Mouse (Mus musculus): ENCODE results near the gene OR5BS1P. TPM values are rescaled to one million over a fixed set of nuclear protein-coding genes. Genes with fewer than 3 reads are reported as not detected.
"Not testable (repeated sequence)": the region's sequence is repeated elsewhere in the genome, so short reads cannot be mapped to it uniquely, and the experiment has no call there.

Gene OR5BS1P
- not detected in 2 replicates for polyA plus RNA-seq (2016; fragmentation: Nextera tagmentation; extraction: Ambion mirVana)

GRCm38 (mm10) chr15:98469596-98469995 lies at the start of gene OR5BS1P:
OR5BS1P (plus strand) TSS chr15:98469896.
- H3K27me3 ChIP-seq (replicated peaks), result no peaks in the 10 kb centered on the region
- H3K27ac ChIP-seq, result no peak within 1 kb of the TSS
- no peaks in the 10 kb centered on the region for H3K36me3 ChIP-seq
- H3K9me3 ChIP-seq, result no peaks in the 10 kb centered on the region
- WGBS, result 91% methylated on average over 4 of the region's 4 CpGs
- no peak within 1 kb of the TSS for H3K4me2 ChIP-seq (replicated peaks)
- H3K4me3 ChIP-seq, result no peak within 1 kb of the TSS
- ATAC-seq (ENCODE audit: low FRiP score, low read depth), result no peak
- no peak within 1 kb of the TSS for H3K9ac ChIP-seq
- no peaks in the 10 kb centered on the region for H3K4me1 ChIP-seq

GRCm38 (mm10) chr15:98420897-98421296 lies 48.8 kb upstream of the OR5BS1P start:
- no peak overlapping the region for H3K4me2 ChIP-seq (replicated peaks)
- no peaks in the 10 kb centered on the region for H3K27me3 ChIP-seq (replicated peaks)
- no peaks in the 10 kb centered on the region for H3K36me3 ChIP-seq
- H3K9ac ChIP-seq, result no peak overlapping the region
- ATAC-seq (ENCODE audit: low FRiP score, low read depth), result no peak
- no peak overlapping the region for H3K4me3 ChIP-seq
- H3K27ac ChIP-seq, result no peak overlapping the region
- no peaks in the 10 kb centered on the region for H3K9me3 ChIP-seq
- peaks cover 11% of the 10 kb centered on the region for H3K4me1 ChIP-seq
- 81% methylated on average over 4 of the region's 4 CpGs for WGBS

GRCm38 (mm10) chr15:98424326-98424725 lies 45.4 kb upstream of the OR5BS1P start:
- no peaks in the 10 kb centered on the region for H3K27me3 ChIP-seq (replicated peaks)
- H3K4me2 ChIP-seq (replicated peaks), result no peak overlapping the region
- H3K9ac ChIP-seq, result no peak overlapping the region
- no peak for ATAC-seq (ENCODE audit: low FRiP score, low read depth)
- no peaks in the 10 kb centered on the region for H3K9me3 ChIP-seq
- peaks cover 11% of the 10 kb centered on the region for H3K4me1 ChIP-seq
- no peak overlapping the region for H3K27ac ChIP-seq
- H3K4me3 ChIP-seq, result no peak overlapping the region
- 66% methylated on average over 14 of the region's 14 CpGs for WGBS
- no peaks in the 10 kb centered on the region for H3K36me3 ChIP-seq

- no peaks in the 10 kb centered on the region for H3K36me3 ChIP-seq
- no peak overlapping the region for H3K4me3 ChIP-seq
- H3K4me1 ChIP-seq, result peaks cover 11% of the 10 kb centered on the region
- H3K4me2 ChIP-seq (replicated peaks), result no peak overlapping the region
- no peaks in the 10 kb centered on the region for H3K27me3 ChIP-seq (replicated peaks)
- no peak for ATAC-seq (ENCODE audit: low FRiP score, low read depth)
- no peak overlapping the region for H3K27ac ChIP-seq
- 62% methylated on average over 6 of the region's 6 CpGs for WGBS
- H3K9ac ChIP-seq, result no peak overlapping the region
- H3K9me3 ChIP-seq, result no peaks in the 10 kb centered on the region
These were observed 44.9 kb upstream of the OR5BS1P start for GRCm38 (mm10) chr15:98424753-98425152.

DNA sequence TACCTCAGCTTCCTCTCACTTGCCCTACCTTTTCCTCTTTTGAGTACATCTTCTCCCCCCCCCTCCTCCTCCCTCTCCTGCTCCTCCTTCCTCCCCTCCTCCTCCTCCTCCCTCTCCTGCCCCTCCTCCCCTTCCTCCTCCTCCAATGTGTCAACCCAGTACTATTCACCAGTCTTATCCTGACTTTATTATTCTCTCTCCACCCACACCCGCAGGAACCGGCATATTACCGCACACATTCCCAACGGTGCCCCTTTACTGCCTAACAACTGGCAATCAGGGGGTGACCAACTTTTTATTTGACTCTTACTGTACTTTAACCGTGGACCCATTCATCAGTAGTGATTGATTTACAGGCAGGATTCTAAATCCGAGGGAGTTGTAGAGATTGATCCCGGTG lies 44.5 kb upstream of the OR5BS1P start:
- Histone ChIP-seq H3K4me1 (peaks cover 11% of the 10 kb centered on the region), H3K9ac (no peak overlapping the region), H3K27me3 (replicated peaks) (no peaks in the 10 kb centered on the region), H3K36me3 (no peaks in the 10 kb centered on the region), H3K27ac (no peak overlapping the region), H3K9me3 (no peaks in the 10 kb centered on the region), H3K4me2 (replicated peaks) (no peak overlapping the region), H3K4me3 (no peak overlapping the region)
- WGBS, result 17% methylated on average over 7 of the region's 7 CpGs
- no peak for ATAC-seq (ENCODE audit: low FRiP score, low read depth)

GRCm38 (mm10) chr15:98430925-98431324 lies 38.8 kb upstream of the OR5BS1P start, which contains the start of gene Olfr282:
Olfr282 (plus strand) TSS chr15:98431225.
- WGBS, result 80% methylated on average over 5 of the region's 5 CpGs

GRCm38 (mm10) chr15:98444561-98444960 lies 25.1 kb upstream of the OR5BS1P start:
- H3K27me3 ChIP-seq (replicated peaks), result no peaks in the 10 kb centered on the region
- no peaks in the 10 kb centered on the region for H3K36me3 ChIP-seq
- H3K27ac ChIP-seq, result no peak overlapping the region
- ATAC-seq (ENCODE audit: low FRiP score, low read depth), result no peak
- no peak overlapping the region for H3K4me3 ChIP-seq
- no peaks in the 10 kb centered on the region for H3K4me1 ChIP-seq
- 74% methylated on average over 3 of the region's 3 CpGs for WGBS
- H3K9me3 ChIP-seq, result no peaks in the 10 kb centered on the region
- no peak overlapping the region for H3K4me2 ChIP-seq (replicated peaks)
- H3K9ac ChIP-seq, result no peak overlapping the region

More at GRCm38 (mm10) chr15:98430925-98431324, 38.8 kb upstream of the OR5BS1P start, which contains the start of gene Olfr282:
- not testable (repeated sequence) for H3K4me2 ChIP-seq (replicated peaks); H3K9me3 ChIP-seq; H3K36me3 ChIP-seq; H3K27ac ChIP-seq; H3K9ac ChIP-seq; H3K4me1 ChIP-seq; ATAC-seq (ENCODE audit: low FRiP score, low read depth); H3K4me3 ChIP-seq; H3K27me3 ChIP-seq (replicated peaks)

DNA sequence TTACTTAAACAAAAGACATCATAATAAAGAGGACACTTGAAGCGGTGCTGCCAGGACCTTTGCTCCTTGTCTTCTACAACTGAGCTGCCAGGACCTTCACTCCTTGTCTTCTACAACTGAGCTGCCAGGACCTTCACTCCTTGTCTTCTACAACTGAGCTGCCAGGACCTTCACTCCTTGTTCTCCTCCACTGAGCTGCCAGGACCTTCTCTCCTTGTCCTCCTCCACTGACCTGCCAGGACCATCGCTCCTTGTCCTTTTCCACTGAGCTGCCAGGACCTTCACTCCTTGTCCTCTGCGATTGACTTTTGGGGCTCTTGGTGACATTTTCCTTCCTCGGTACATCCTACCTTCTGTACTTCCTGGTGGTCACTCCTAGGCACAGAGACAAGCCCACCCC lies 21.2 kb upstream of the OR5BS1P start:
- H3K4me1 ChIP-seq, result no peaks in the 10 kb centered on the region
- no peak overlapping the region for H3K4me3 ChIP-seq
- H3K27ac ChIP-seq, result no peak overlapping the region
- H3K27me3 ChIP-seq (replicated peaks), result no peaks in the 10 kb centered on the region
- H3K36me3 ChIP-seq, result no peaks in the 10 kb centered on the region
- 58% methylated on average over 4 of the region's 4 CpGs for WGBS
- no peak overlapping the region for H3K4me2 ChIP-seq (replicated peaks)
- ATAC-seq (ENCODE audit: low FRiP score, low read depth), result no peak
- H3K9ac ChIP-seq, result no peak overlapping the region
- no peaks in the 10 kb centered on the region for H3K9me3 ChIP-seq

DNA sequence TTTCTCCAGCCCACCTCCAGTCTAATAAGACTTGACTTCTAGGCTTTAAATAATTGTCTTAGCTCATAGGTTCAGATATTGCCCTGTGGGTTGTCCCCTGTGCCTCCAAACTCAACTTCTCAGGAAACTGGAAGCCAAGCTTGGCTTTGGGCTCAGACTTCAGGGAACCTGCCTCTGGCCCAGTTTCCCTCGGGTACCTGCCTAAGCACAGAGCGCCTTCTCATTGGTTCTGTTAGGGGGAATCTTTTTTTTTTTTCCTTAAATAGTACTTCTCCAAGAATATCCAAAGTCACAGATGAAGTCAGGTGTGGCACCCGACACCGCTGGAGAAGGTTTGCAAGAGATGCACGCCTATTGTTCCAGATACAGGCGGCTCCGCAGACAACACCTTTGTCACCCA lies 17.4 kb upstream of the OR5BS1P start, which contains the start of gene Olfr281:
Gene Olfr281 (plus strand): TSS at position 301 of the 400 bp plus-strand sequence.
- H3K4me3 ChIP-seq, result no peak within 1 kb of the TSS
- WGBS, result 92% methylated on average over 7 of the region's 7 CpGs

DNA sequence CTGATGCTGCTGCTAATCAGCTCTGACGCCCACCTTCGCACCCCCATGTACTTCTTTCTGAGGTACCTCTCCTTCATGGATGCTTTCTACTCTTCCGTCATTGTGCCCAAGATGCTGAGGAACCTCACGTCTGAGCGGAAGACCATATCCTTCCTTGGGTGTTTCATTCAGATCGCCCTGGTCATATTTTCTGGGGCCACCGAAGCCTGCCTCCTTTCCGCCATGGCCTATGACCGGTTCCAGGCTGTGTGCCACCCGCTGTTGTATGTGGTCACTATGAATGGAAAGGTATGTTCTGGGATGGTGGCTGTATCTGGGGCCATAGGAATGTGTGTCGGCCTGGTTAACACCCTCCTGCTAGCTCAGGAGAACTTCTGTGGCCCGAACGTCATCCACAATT lies 1.8 kb downstream of the OR5BS1P start:
- H3K9ac ChIP-seq, result no peak overlapping the region
- ATAC-seq (ENCODE audit: low FRiP score, low read depth), result no peak
- no peaks in the 10 kb centered on the region for H3K4me1 ChIP-seq

More for the DNA sequence above, 17.4 kb upstream of the OR5BS1P start, which contains the start of gene Olfr281:
- Histone ChIP-seq H3K4me1 (no peaks in the 10 kb centered on the region), H3K27ac (no peak within 1 kb of the TSS), H3K4me2 (replicated peaks) (no peak within 1 kb of the TSS), H3K36me3 (no peaks in the 10 kb centered on the region), H3K9ac (no peak within 1 kb of the TSS), H3K27me3 (replicated peaks) (no peaks in the 10 kb centered on the region), H3K9me3 (no peaks in the 10 kb centered on the region)
- ATAC-seq (ENCODE audit: low FRiP score, low read depth), result no peak

DNA sequence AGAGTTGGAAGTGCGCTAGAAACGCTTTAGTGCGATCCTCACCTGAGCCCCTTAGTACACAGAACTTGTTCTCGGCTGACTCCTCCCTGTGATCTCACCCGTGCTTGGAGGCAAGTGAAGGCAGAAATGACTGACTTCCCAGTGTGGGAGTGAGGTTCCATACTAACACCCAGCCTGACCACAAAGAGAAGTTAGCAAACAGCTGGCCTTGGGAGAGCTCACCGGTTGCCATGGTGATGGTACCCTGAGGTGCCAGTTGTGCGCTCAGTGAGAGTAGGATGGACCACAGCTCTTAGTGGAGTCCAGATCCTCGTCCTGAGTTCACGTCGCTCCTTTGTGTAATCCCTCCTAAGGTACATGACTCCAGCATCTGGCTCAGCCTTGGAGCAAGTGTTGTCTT lies 5.3 kb downstream of the OR5BS1P start:
- Histone ChIP-seq H3K9ac (no peak overlapping the region), H3K4me2 (replicated peaks) (no peak overlapping the region), H3K4me3 (no peak overlapping the region), H3K27ac (no peak overlapping the region), H3K9me3 (no peaks in the 10 kb centered on the region), H3K4me1 (no peaks in the 10 kb centered on the region), H3K36me3 (no peaks in the 10 kb centered on the region), H3K27me3 (replicated peaks) (no peaks in the 10 kb centered on the region)
- ATAC-seq (ENCODE audit: low FRiP score, low read depth), result no peak
- 82% methylated on average over 10 of the region's 10 CpGs for WGBS

More for the DNA sequence above, 1.8 kb downstream of the OR5BS1P start:
- 91% methylated on average over 13 of the region's 13 CpGs for WGBS
- Histone ChIP-seq H3K27ac (no peak overlapping the region), H3K4me3 (no peak overlapping the region), H3K4me2 (replicated peaks) (no peak overlapping the region), H3K36me3 (no peaks in the 10 kb centered on the region), H3K9me3 (no peaks in the 10 kb centered on the region), H3K27me3 (replicated peaks) (no peaks in the 10 kb centered on the region)

- H3K27ac ChIP-seq, result no peak overlapping the region
- no peaks in the 10 kb centered on the region for H3K36me3 ChIP-seq
- H3K4me3 ChIP-seq, result no peak overlapping the region
- H3K4me2 ChIP-seq (replicated peaks), result no peak overlapping the region
- no peaks in the 10 kb centered on the region for H3K9me3 ChIP-seq
- 58% methylated on average over 10 of the region's 10 CpGs for WGBS
- no peaks in the 10 kb centered on the region for H3K27me3 ChIP-seq (replicated peaks)
- no peak for ATAC-seq (ENCODE audit: low FRiP score, low read depth)
- H3K9ac ChIP-seq, result no peak overlapping the region
- H3K4me1 ChIP-seq, result no peaks in the 10 kb centered on the region
These were observed 5.7 kb downstream of the OR5BS1P start for GRCm38 (mm10) chr15:98475382-98475781.

DNA sequence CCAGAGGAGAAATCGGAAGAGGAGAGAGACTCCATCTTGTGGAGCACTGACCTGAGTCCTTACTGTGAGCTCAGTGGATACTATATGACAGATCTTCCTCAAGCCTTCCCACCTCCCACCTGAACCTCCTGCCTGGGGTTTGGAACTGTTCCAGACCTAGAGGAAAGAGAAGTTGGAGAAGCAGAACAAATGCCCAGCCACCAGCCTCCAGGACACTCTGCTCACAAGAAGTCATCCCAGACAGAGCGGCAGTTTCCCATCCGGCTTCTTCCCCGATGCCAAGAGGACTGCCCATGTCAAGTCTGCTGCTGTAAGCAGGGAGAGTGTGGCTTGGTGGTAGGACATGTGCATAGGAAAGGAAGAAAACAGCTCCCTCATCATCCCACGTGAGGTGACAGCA lies 6.6 kb downstream of the OR5BS1P start:
- Histone ChIP-seq H3K27me3 (replicated peaks) (no peaks in the 10 kb centered on the region), H3K9me3 (no peaks in the 10 kb centered on the region), H3K36me3 (no peaks in the 10 kb centered on the region), H3K4me1 (no peaks in the 10 kb centered on the region), H3K9ac (no peak overlapping the region), H3K4me2 (replicated peaks) (no peak overlapping the region), H3K4me3 (no peak overlapping the region), H3K27ac (no peak overlapping the region)
- 82% methylated on average over 5 of the region's 5 CpGs for WGBS
- no peak for ATAC-seq (ENCODE audit: low FRiP score, low read depth)

Measured in neural tube, embryonic 12.5 days (tissue).